Mouse (Mus musculus) mesoderm, embryonic 11.5 days (tissue): ENCODE data around the gene Ank.

Experiments
- DNase-seq: peaks from one replicate; pipeline ENCODE4 v3.0.0-alpha.2; 2012; ENCODE audit warnings: low read depth, low spot score

The Ank gene

GRCm38 (mm10) chr15:27630601-27631383 is 164.3 kb downstream of the Ank start, which contains the start of gene Otulin:
Gene Otulin (minus strand): TSS chr15:27630693.
- peak; percentile 98 for DNase-seq

GRCm38 (mm10) chr15:27633941-27634900 is 167.7 kb downstream of the Ank start:
- no peak for DNase-seq

GRCm38 (mm10) chr15:27641171-27641570 is 174.7 kb downstream of the Ank start:
- no peak for DNase-seq

- no peak for DNase-seq
Observed at GRCm38 (mm10) chr15:27642895-27643294, 176.4 kb downstream of the Ank start.
